Comparison of ENCODE assay signal across 12 mouse cellular contexts in the genomic region with DNA sequence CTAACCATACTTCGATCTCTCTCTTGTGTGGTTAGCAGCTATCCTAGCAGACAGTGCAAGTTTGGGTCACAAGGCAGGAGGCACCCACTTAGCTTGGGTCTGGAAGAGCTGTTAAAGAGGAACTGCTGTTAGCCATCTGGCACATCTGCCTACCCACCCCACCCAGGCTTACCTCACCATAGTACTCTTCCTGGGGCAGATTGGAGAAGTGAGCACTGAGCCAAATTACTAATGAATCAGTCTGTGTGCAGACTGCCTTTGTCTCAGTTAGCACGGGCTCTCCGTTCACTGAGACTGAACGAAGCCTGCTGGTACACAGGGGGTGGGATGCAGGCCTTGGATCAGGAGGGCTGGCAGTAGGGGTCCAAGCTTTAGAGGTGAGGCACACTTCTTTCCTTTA. TPM values are rescaled to one million over a fixed set of nuclear protein-coding genes. Genes with fewer than 3 reads are reported as not detected.
DNase-seq lines count a peak whose midpoint lies in the region; ATAC-seq lines count a peak whose summit lies in the region.
"Had no signal": no experiment of that assay in that cellular context is flagged by ENCODE, and none has a peak within 500 bp of the region (broad histone marks: within the 10 kb centered on the region; RNA-seq: fewer than 3 reads in every experiment).

No protein-coding gene starts in this region.

- H3K36me3 ChIP-seq in heart, embryonic 11.5 days (ENCODE audit: control insufficient read depth, insufficient read depth, low read length) = no peaks in the 10 kb centered on the region

- no peak for ATAC-seq in heart, embryonic 11.5 days (replicated peaks; ENCODE audit: insufficient number of reproducible peaks, low FRiP score, low TSS enrichment)
- ATAC-seq: intestine, embryonic 16.5 days had no signal

- no peaks in the 10 kb centered on the region for H3K9me3 ChIP-seq in heart, embryonic 11.5 days (replicated peaks; ENCODE audit: control insufficient read depth, low read length)
- H3K9me3 ChIP-seq: limb, embryonic 12.5 days; midbrain, embryonic 12.5 days had no signal

- H3K9ac ChIP-seq in heart, embryonic 11.5 days (ENCODE audit: low read depth, low read length) = no peak overlapping the region
- H3K9ac ChIP-seq: limb, embryonic 12.5 days; midbrain, embryonic 12.5 days had no signal

- H3K4me1 ChIP-seq in heart, embryonic 11.5 days (ENCODE audit: control insufficient read depth, insufficient read depth, low read length) = peaks cover 11% of the 10 kb centered on the region; the same call in 1 of the 2 replicates

- 0 out of 2 replicates have a peak, but pooled peaks cover 5% of the 10 kb centered on the region for H3K27me3 ChIP-seq in heart, embryonic 11.5 days (ENCODE audit: control insufficient read depth, insufficient read depth, low read length)
- H3K27me3 ChIP-seq: limb, embryonic 12.5 days had no signal

- no peak overlapping the region for H3K4me3 ChIP-seq in heart, embryonic 11.5 days (ENCODE audit: low read depth, low read length)
- H3K4me3 ChIP-seq: limb, embryonic 12.5 days; midbrain, embryonic 12.5 days had no signal

- no peak overlapping the region for H3K4me2 ChIP-seq in heart, embryonic 11.5 days
- H3K4me2 ChIP-seq: limb, embryonic 12.5 days; midbrain, embryonic 12.5 days had no signal

- 83% methylated on average over 4 of the region's 4 CpGs for WGBS in heart, embryonic 11.5 days (ENCODE audit: insufficient replicate concordance)

- peak; percentile 41 to 65 for DNase-seq in adrenal gland, adult (ENCODE audit: inconsistent age in 2 of 2, low spot score in 1 of 2)
- DNase-seq in adrenal gland, postnatal 25 days = no peak
- peak; percentile 28 to 53 for DNase-seq in lung, adult 18-20 months
- no peak for DNase-seq in lung, postnatal 14 days
- DNase-seq in layer of hippocampus, postnatal 14 days (ENCODE audit: low spot score in 2 of 2) = peak; percentile 59 to 71
- DNase-seq in spleen, postnatal 36 days (ENCODE audit: low spot score in 2 of 2) = peak; percentile 76 to 79
- no peak for DNase-seq in right cerebral cortex, postnatal 36 days (ENCODE audit: low spot score in 2 of 2)
- DNase-seq: right cerebral cortex, postnatal 25 days had no signal

- no peak overlapping the region for H3K27ac ChIP-seq in heart, embryonic 11.5 days (ENCODE audit: low read depth, low read length)
- H3K27ac ChIP-seq: limb, embryonic 12.5 days; midbrain, embryonic 12.5 days had no signal

RNA-seq across cellular contexts. Expression of a gene that starts 6.0 kb away (rescaled TPM):
- total RNA-seq in adrenal gland, postnatal 25 days (2021) = 130 and 146 TPM in 2 replicates
- 10 to 100 TPM; 15.2 to 19.1 TPM for total RNA-seq in layer of hippocampus, postnatal 14 days (2021)
- polyA plus RNA-seq in heart, embryonic 11.5 days (2014; fragmentation: Nextera tagmentation; extraction: Ambion mirVana) = 5.7 and 6.2 TPM in 2 replicates

RNA-seq across cellular contexts. Expression of a gene that starts 49.7 kb away (rescaled TPM):
- 91.2 and 92.3 TPM in 2 replicates for total RNA-seq in adrenal gland, postnatal 25 days (2021)
- 10 to 100 TPM; 60.5 to 67.0 TPM for total RNA-seq in layer of hippocampus, postnatal 14 days (2021)
- polyA plus RNA-seq in heart, embryonic 11.5 days (2014; fragmentation: Nextera tagmentation; extraction: Ambion mirVana) = 25.3 and 26.9 TPM in 2 replicates

Comparison
In these comparisons a context has a peak if more than half of its experiments do, and no peak if none do; other contexts are left out.
1. DNase-seq: peak in adrenal gland, adult (2 of 2), lung, adult 18-20 months (2 of 2), layer of hippocampus, postnatal 14 days (2 of 2) and spleen, postnatal 36 days (2 of 2); none in adrenal gland, postnatal 25 days (single experiment), lung, postnatal 14 days (single experiment) and right cerebral cortex, postnatal 36 days (0 of 2).